Mouse (Mus musculus) monocyte, adult 2 months (primary cell): ENCODE results near the gene Dars.

Source experiments
- DNase-seq, 2 experiments: peaks; one replicate each; pipeline ENCODE4 v3.0.0; 2022; ENCODE audit warnings: low spot score in 2 of 2, low read depth in 1 of 2

Gene Dars

DNA sequence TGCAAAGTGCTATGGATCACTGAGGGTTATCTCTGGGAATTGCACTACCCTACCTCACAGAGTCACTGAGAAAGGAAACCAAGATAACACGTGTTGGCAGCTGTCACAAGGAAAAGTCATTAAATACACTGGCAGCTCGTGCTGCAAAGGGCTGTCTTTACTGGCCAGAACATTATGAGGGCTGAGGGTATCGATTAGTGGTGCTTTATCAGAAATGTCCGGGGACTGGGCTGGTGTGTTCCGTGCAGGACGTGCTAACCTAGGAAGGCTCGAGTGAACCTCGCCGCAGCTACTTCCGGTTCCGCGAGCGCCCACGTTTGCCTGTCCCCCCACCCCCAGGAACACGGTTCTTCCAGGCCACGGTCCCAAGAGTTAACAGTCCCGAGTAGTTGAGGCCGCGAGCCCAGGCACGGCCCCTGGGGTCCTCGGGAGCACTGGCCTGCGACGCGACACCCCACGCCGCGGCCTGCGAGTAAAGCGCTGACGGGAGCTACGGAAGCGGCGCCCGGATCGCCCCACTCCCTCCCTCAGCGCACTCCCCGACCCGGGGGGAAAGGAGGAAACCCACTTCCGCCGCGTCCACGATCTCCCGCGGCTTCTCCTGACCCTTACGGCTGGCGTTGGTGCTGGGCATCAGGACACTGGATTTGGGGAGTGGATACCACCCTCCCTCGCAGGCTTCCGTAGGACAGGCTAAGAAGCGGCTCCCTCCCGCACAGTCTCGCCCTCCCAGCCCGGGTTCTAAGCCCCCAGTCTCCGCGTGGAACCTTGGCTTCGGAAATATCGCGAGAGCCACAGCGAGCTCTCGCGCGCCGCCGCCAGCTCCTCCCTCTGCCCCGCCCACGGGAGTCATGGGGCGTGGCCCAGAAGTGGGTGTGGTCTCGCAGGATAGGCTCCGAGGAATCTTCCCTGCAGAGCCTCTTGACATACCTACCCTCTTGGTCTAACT lies at the start of gene Dars:
Gene Dars (minus strand): TSS at position 785 of the 949 bp plus-strand sequence.
- DNase-seq: peak; percentile 82 to 93

GRCm38 (mm10) chr1:128466828-128467227 lies 49.7 kb upstream of the Dars start:
- DNase-seq: no peak

- peak in 1 of 2 experiments; percentile 42 for DNase-seq
Measured at GRCm38 (mm10) chr1:128463478-128463877, 46.3 kb upstream of the Dars start.

DNA sequence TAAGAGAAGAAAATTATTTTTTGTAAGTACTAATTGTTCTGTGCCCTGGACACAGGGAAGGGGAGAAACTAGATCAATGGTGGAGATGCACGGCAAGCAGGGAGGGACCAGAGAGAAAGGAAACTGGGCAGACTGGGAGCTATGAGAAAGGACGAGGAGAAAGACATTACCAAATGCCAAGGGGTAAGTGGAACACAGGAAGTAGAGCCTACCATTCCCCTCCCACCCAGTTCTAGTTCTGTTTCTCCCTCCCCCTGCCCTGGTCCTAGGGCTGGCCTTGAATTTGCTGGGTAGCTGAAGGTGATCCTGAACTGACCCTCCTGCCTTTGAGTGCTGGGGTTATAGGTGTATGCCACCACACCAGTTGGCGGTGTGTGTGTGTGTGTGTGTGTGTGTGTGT lies 45.2 kb upstream of the Dars start:
- no peak for DNase-seq

DNA sequence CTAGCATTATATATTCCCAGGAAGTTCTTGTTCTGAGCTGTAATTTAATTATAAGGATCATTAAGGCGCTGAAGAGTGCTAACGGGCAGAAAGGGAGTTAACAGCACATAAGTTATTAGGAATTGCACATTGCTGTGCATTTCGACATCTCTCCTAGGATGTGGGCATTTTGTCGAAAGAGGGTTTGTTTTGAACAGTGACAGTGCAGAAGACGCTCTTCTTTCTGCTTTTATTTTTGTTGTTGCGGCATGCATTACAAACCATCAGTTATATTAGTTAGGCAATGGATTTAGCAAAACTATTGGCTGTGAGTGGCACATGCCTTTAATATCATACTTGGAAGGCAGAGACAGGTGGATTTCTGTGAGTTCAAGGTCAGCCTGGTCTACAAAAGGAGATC lies 43.6 kb upstream of the Dars start:
- no peak for DNase-seq

- no peak for DNase-seq
Measured at GRCm38 (mm10) chr1:128459439-128459838, 42.3 kb upstream of the Dars start.

DNA sequence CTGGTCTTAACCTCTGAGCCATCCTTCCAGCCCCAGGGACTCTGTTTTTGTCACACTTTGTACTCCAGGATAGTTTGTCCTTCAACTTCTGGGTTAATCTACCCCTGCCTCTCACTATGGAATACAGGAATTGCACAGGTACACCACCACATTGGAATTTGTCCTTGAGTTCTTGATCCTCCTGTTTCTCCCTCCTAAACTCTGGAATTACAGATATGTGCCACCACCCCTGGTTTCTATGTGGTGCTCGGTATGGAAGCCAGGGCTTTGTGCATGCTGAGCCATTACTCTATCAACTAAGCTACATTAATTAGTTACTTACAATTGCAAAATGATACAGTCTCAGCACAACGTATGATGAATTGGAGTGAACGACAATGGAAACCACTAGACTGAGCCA lies 41.8 kb upstream of the Dars start:
- no peak for DNase-seq

DNA sequence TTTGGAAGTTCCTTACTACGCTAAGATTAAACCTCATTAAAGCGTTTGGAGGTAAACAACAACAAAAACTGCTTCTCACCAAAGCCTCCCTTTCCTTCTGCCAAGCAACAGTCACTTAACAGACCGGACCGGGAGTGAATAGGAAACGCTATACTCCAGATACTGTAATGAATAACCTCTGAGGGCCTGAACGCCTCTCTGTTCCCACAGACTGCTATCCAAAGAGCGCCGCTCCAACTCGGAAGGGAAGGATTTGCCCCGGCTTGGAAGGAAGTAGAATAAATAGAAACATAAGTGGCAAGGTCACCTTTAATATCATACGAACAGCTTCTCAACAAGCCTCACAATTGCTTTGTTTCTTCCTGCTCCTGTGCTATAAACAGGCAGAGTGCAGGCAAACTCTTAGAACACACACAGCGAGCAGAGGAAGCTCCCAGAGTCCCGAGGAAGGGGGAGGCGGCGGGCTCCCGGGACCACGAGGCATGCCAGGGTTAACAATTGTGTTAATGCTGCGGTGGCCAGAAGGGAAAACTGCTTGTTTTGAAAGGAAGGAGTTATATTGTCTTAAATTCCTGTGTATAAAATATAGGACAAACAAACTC lies 39.8 kb upstream of the Dars start:
- no peak for DNase-seq

GRCm38 (mm10) chr1:128456271-128456670 lies 39.1 kb upstream of the Dars start:
- DNase-seq: no peak

DNA sequence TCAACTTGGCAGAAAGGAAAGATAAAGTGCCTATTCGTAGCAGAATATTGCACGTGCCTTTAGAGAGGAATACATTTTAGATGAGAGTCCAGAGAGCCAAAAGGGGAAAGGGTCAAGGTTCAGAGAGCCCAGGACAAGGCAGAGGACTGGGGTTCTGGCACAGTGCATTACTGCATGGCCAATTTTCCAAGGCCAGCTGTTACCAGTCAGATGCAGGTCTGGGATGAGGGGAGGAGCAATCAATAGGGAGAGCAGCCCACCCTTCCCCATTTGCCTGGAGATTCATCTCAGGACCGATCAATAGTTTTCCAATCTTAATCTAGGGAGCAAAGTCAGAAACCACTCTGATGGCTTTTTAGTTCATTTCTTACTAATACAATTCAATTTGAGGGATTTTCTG lies 35.0 kb upstream of the Dars start:
- no peak for DNase-seq

GRCm38 (mm10) chr1:128451183-128451582 lies 34.0 kb upstream of the Dars start:
- no peak for DNase-seq

GRCm38 (mm10) chr1:128447206-128447902 lies 30.2 kb upstream of the Dars start:
- DNase-seq: peak; percentile 43 to 59

DNA sequence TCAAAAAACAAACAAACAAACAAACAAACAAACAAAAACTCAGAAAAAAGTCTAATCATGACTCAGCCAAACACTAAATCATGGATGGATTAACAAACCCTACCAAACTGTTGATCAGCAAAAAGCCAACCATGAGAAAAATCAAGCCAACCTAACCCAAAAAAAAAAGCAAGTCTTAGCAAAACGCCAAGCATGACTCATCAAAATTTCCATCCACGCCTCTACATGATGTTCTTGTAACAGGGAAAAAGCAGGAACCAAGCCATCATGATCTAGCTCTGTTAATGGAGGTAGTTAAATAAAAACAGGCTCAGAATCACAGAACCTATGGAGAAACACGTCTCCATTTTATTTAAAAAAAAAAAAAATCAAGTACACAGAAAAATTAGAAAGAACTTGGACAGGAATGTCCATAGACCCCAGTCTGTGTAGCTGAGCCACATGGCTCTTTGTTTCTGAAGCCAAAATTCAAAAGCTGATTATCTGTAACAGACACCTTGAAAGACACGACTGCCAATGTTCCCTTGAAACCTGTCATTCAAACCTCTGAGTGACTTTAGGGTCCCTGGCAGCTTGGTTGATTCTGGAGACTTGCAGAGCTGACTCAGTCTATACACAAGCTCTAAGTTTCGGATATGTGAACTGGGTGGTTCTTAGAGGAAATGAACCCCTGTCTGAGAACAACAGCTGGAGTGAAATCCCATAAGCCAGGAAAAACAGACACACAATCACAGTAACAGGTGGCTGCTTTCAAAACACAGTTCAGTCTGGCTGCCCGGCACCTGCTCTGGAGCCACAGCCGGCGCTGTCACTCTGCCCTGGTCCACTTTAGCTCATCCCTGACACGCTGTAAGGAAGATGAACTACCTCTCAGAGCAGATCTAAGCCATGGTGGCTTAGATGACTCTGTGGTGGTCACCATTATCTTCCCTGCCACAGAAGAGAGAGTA lies 27.0 kb upstream of the Dars start:
- no peak for DNase-seq

- DNase-seq: no peak
Measured at GRCm38 (mm10) chr1:128441129-128441473, 23.9 kb upstream of the Dars start.

- DNase-seq: no peak
Measured at GRCm38 (mm10) chr1:128440386-128441128, 23.4 kb upstream of the Dars start.

GRCm38 (mm10) chr1:128439618-128440017 lies 22.4 kb upstream of the Dars start:
- DNase-seq: no peak

GRCm38 (mm10) chr1:128438526-128438925 lies 21.4 kb upstream of the Dars start:
- DNase-seq: no peak

- no peak for DNase-seq
Measured at GRCm38 (mm10) chr1:128437276-128437675, 20.1 kb upstream of the Dars start.

DNA sequence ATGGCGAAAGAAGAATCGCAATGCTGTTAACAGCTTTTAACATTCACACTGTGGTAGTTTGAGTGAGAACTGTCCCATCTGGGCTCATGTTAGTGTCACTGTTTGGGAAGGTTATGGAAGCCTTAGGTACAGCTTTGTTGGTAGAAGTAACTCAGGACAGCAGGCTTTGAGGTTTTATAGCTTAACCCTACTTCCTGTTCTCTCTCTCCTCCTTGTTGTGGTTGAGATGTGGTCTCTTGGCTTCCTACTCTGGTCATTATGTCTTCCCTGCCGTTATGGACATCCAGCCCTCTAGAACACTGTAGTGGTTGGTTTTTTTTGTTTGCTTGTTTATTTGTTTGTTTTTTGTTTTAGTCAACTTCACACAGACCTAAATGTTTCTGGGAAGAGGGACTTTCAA lies 18.8 kb upstream of the Dars start:
- DNase-seq: no peak

DNA sequence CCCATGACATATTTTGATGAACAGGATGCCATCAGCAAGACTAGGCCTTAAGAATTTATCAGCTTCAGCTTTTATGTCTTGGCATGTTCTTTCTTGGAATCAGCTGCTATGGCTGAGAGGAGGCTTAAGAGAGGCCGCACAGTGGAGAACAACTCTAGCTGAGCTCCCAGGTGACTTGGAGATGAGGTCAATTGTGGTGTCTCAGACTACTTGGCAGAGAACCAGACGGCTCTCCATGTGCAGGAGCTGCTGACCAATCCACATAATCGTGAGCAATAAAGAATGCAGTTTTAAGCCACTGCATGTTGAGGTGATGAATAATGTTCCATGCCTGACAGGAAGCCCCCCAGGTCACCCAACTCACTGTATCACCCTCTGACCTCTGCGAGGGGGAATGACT lies 18.4 kb upstream of the Dars start:
- no peak for DNase-seq
